In genomic region chr4:107766182-107766581, GRCm38 (mm10) we compare ENCODE assay signal across 20 mouse cellular contexts. TPM values are rescaled to one million over a fixed set of nuclear protein-coding genes. Genes with fewer than 3 reads are reported as not detected.
A peak's percentile ranks its signal among the peaks of the same experiment; 100 is the strongest.
DNase-seq lines count a peak whose midpoint lies in the region; ATAC-seq lines count a peak whose summit lies in the region.
"Had no signal": no experiment of that assay in that cellular context is flagged by ENCODE, and none has a peak within 500 bp of the region (broad histone marks: within the 10 kb centered on the region; RNA-seq: fewer than 3 reads in every experiment).

No protein-coding gene starts in this region.

- no peaks in the 10 kb centered on the region for H3K36me3 ChIP-seq in embryonic facial prominence, embryonic 13.5 days
- no peaks in the 10 kb centered on the region for H3K36me3 ChIP-seq in embryonic facial prominence, embryonic 10.5 days (replicated peaks)
- H3K36me3 ChIP-seq in hindbrain, embryonic 15.5 days, result no peaks in the 10 kb centered on the region
- no peaks in the 10 kb centered on the region for H3K36me3 ChIP-seq in hindbrain, embryonic 14.5 days (replicated peaks; ENCODE audit: control insufficient read depth, insufficient read depth)
- H3K36me3 ChIP-seq: embryonic facial prominence, embryonic 12.5 days; neural tube, embryonic 13.5 days had no signal

- peak overlapping the region; percentile 20 for H3K4me2 ChIP-seq in embryonic facial prominence, embryonic 13.5 days
- no peak overlapping the region for H3K4me2 ChIP-seq in hindbrain, embryonic 15.5 days
- H3K4me2 ChIP-seq in hindbrain, embryonic 14.5 days (replicated peaks), result no peak overlapping the region
- H3K4me2 ChIP-seq: embryonic facial prominence, embryonic 12.5 days; lung, embryonic 14.5 days; neural tube, embryonic 13.5 days had no signal

- H3K9ac ChIP-seq in embryonic facial prominence, embryonic 13.5 days, result no peak overlapping the region
- H3K9ac ChIP-seq in hindbrain, embryonic 15.5 days, result no peak overlapping the region
- no peak overlapping the region for H3K9ac ChIP-seq in hindbrain, embryonic 14.5 days
- H3K9ac ChIP-seq: embryonic facial prominence, embryonic 12.5 days; lung, embryonic 14.5 days; neural tube, embryonic 13.5 days had no signal

- H3K27me3 ChIP-seq in embryonic facial prominence, embryonic 13.5 days, result no peaks in the 10 kb centered on the region
- H3K27me3 ChIP-seq in embryonic facial prominence, embryonic 10.5 days (replicated peaks; ENCODE audit: low read depth, poor library complexity, severe bottlenecking), result peaks cover 11% of the 10 kb centered on the region; the same call in 1 of the 2 replicates
- no peaks in the 10 kb centered on the region for H3K27me3 ChIP-seq in hindbrain, embryonic 15.5 days
- H3K27me3 ChIP-seq in hindbrain, embryonic 14.5 days (ENCODE audit: control insufficient read depth, insufficient read depth, low read length), result no peaks in the 10 kb centered on the region
- H3K27me3 ChIP-seq: embryonic facial prominence, embryonic 12.5 days had no signal

- H3K27ac ChIP-seq in embryonic facial prominence, embryonic 13.5 days, result peak overlapping the region; percentile 45; the same call in 1 of the 2 replicates
- no peak overlapping the region for H3K27ac ChIP-seq in embryonic facial prominence, embryonic 10.5 days (replicated peaks)
- no peak overlapping the region for H3K27ac ChIP-seq in hindbrain, embryonic 15.5 days (replicated peaks)
- no peak overlapping the region for H3K27ac ChIP-seq in hindbrain, embryonic 14.5 days
- H3K27ac ChIP-seq: embryonic facial prominence, embryonic 12.5 days; macrophage; neural tube, embryonic 13.5 days had no signal

- 54% methylated on average over 5 of the region's 5 CpGs for WGBS in embryonic facial prominence, embryonic 13.5 days
- WGBS in embryonic facial prominence, embryonic 10.5 days, result 75% methylated on average over 5 of the region's 5 CpGs
- 27% methylated on average over 5 of the region's 5 CpGs for WGBS in hindbrain, embryonic 15.5 days
- 26% methylated on average over 5 of the region's 5 CpGs for WGBS in hindbrain, embryonic 14.5 days

- no peaks in the 10 kb centered on the region for H3K9me3 ChIP-seq in embryonic facial prominence, embryonic 13.5 days
- no peaks in the 10 kb centered on the region for H3K9me3 ChIP-seq in embryonic facial prominence, embryonic 10.5 days
- no peaks in the 10 kb centered on the region for H3K9me3 ChIP-seq in hindbrain, embryonic 15.5 days
- no peaks in the 10 kb centered on the region for H3K9me3 ChIP-seq in hindbrain, embryonic 14.5 days (ENCODE audit: control insufficient read depth, low read length)
- H3K9me3 ChIP-seq: embryonic facial prominence, embryonic 12.5 days; neural tube, embryonic 13.5 days had no signal

- H3K4me3 ChIP-seq in embryonic facial prominence, embryonic 13.5 days, result no peak overlapping the region
- H3K4me3 ChIP-seq in embryonic facial prominence, embryonic 10.5 days, result no peak overlapping the region
- no peak overlapping the region for H3K4me3 ChIP-seq in hindbrain, embryonic 15.5 days
- no peak overlapping the region for H3K4me3 ChIP-seq in hindbrain, embryonic 14.5 days (replicated peaks; ENCODE audit: low read length)
- H3K4me3 ChIP-seq: embryonic facial prominence, embryonic 12.5 days; neural tube, embryonic 13.5 days had no signal

- no peak for ATAC-seq in embryonic facial prominence, embryonic 13.5 days (ENCODE audit: insufficient number of reproducible peaks, insufficient read depth, low FRiP score, low TSS enrichment, low read depth)
- ATAC-seq in hindbrain, embryonic 15.5 days (ENCODE audit: low FRiP score, low read depth), result peak; percentile 31; the same call in 1 of the 2 replicates
- ATAC-seq in hindbrain, embryonic 14.5 days (ENCODE audit: low FRiP score), result no peak

- H3K4me1 ChIP-seq in embryonic facial prominence, embryonic 13.5 days, result peaks cover 19% of the 10 kb centered on the region
- peaks cover 16% of the 10 kb centered on the region for H3K4me1 ChIP-seq in embryonic facial prominence, embryonic 10.5 days
- peaks cover 9% of the 10 kb centered on the region; the same call in 1 of the 2 replicates for H3K4me1 ChIP-seq in hindbrain, embryonic 15.5 days (replicated peaks)
- peaks cover 3% of the 10 kb centered on the region; the same call in 1 of the 2 replicates for H3K4me1 ChIP-seq in hindbrain, embryonic 14.5 days (replicated peaks; ENCODE audit: control insufficient read depth, insufficient read depth, low read length)

- no peak for DNase-seq in embryonic facial prominence, embryonic 10.5 days (ENCODE audit: low spot score)
- DNase-seq in hindbrain, embryonic 14.5 days (ENCODE audit: low spot score), result no peak
- peak; percentile 27 to 57 for DNase-seq in right cerebral cortex, adult 2 months (ENCODE audit: low spot score in 2 of 2)
- no peak for DNase-seq in right cerebral cortex, postnatal 14 days
- no peak for DNase-seq in layer of hippocampus, postnatal 25 days (ENCODE audit: extremely low spot score in 1 of 2, low spot score in 1 of 2)
- no peak for DNase-seq in gastrocnemius, postnatal 25 days
- DNase-seq: adrenal gland, postnatal 36 days; cerebellum, postnatal 10 days; heart, adult 11 months; kidney, adult 8-10 months; kidney, postnatal 4 days; layer of hippocampus, postnatal 36 days; lung, embryonic 14.5 days; midbrain, embryonic 14.5 days; thymus, postnatal 25 days had no signal

RNA-seq across cellular contexts. Expression of gene Lrp8, which starts 35.9 kb away (rescaled TPM):
- 4.0 and 4.1 TPM in 2 replicates for polyA plus RNA-seq in embryonic facial prominence, embryonic 13.5 days (2015; fragmentation: Nextera tagmentation; extraction: Ambion mirVana)
- 7.4 and 8.5 TPM in 2 replicates for polyA plus RNA-seq in embryonic facial prominence, embryonic 10.5 days (2016; fragmentation: Nextera tagmentation; extraction: Ambion mirVana)
- polyA plus RNA-seq in hindbrain, embryonic 15.5 days (2015; fragmentation: Nextera tagmentation; extraction: Ambion mirVana), result 60.2 and 60.6 TPM in 2 replicates
- 62.2 and 69.5 TPM in 2 replicates for polyA plus RNA-seq in hindbrain, embryonic 14.5 days (2014; fragmentation: Nextera tagmentation; extraction: Ambion mirVana)
- 100 to 1,000 TPM in 1 of 2 experiments, 10 to 100 TPM in 1; 82.9 to 110 TPM for total RNA-seq in layer of hippocampus, postnatal 25 days (2021)
- total RNA-seq in gastrocnemius, postnatal 25 days (2021), result under 1 TPM in 1 of 2 experiments, not detected in 1; 0.29 TPM

Comparison
In these comparisons a context has a peak if more than half of its experiments do, and no peak if none do; other contexts are left out.
1. DNase-seq: peak in right cerebral cortex, adult 2 months (2 of 2); none in embryonic facial prominence, embryonic 10.5 days (single experiment), hindbrain, embryonic 14.5 days (single experiment), right cerebral cortex, postnatal 14 days (single experiment), layer of hippocampus, postnatal 25 days (0 of 2) and gastrocnemius, postnatal 25 days (single experiment).